Mouse (Mus musculus) NIH3T3 (cell line): ENCODE measurements at regions not wholly inside any gene's neighbourhood (a gene's known extent, or its start where the extent isn't known, plus 50 kb on each side); places are given as distances from the start of the nearest gene placed in this dataset.

Source experiments
- DNase-seq: peaks from one replicate; pipeline ENCODE4 v3.0.0-alpha.2; 2012; ENCODE audit warnings: low read depth

DNA sequence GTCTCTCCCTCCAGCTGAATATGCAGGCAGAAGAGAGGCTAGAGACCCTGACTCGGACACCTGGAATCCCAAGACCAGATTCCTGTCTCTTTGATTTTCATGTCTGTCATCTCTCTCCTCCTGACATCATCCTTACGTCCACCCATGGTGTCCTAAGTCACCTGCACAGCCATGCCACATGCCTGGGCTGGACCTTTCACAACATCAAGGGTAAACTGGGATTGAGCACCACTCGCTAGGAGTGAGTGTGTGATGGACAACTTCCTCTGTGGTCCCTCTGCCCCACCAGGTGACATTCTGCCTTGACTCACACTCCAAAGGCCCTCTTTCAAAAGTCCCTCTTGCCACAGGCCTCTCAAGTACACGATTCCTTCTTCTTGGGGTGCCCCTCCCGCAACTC is 244.1 kb downstream of the Bcl11b start:
- no peak for DNase-seq

DNA sequence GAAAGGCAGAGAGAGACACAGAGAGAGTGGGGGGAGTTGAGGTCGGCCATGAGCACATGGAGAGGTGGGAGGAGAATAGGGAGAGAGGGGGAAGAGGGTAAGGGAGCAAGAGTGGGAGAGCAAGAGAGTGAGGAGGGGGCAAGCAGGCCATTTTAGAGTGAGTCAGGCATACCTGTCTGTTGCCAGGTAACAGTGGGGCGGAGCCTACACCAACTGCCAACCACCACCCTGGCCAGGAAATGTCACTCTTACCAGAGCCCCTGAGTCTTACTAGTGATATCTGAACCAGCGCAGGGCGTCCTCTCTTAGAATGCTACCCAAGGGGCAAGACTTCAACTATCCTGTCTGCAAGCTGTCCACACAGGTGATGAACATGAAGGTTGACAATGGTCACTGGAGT is 243.5 kb downstream of the Bcl11b start:
- DNase-seq: no peak

DNA sequence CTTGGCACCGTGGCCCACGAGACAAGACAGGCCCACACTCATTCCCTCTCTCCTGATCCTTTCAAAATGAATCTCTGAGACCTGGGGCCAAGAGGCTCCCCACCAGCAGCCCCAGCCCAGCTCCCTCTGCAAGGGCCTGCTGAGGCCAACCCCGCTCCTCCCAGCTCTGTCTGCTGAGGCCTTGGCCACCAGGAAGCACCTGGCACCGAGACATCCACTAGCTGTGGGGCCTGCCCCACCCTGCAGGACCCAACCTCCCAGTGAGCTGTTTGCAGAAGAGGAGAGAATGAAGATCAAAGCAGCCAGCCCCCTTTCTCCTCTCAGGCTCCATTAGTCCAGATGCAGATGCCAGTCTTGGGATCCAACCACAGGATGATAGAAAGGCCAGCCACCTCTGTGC is 241.3 kb downstream of the Bcl11b start:
- DNase-seq: no peak

DNA sequence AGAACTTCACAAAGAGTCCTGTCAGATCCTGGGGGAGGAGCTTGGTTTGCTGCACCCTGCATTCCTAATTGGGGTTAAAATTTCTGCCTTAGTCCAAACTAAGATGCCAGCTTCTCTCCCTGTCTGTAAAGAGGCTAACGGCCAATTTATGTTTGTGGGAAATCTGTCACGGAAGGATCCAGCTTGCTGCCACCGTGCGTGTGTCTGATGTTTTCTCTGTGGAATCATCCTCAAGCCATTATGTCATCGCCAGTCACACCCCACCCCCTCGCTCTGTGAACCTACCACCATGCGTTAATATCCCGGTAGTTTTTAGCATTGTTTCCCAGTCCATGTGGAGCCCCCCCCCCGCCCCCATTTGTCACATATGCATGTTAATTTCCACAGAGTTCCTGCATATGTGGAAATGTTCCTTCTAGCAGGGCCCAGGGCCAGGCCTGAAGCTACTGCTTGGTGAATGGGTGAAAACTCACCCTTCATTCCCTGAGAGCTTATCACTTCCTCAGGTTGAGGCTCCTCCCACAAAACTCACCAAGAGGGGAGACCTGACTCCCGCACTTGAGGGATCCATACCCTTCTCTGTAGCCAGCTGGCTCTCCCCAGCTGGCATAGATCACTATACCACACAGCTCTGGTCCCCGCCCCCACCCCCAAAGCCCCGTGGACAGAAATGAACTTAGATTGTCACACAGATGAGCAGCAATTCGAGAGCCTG is 233.4 kb downstream of the Bcl11b start:
- DNase-seq: no peak

DNA sequence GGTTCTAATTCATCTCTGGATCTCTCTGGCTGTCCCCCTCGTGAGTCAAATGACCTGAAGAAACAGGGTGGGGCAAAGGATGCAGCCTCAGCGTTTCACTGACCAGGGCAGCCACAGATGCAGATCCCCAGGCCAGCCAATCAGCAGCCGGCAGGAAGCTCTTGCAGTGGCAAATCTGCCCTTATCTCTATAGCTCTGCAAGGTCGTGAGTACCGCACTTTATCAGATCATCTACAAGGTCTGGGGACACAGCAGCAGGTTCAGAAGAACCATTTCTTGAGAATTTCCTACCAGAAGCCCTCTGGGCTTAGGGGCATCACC is 232.9 kb downstream of the Bcl11b start:
- DNase-seq: no peak

DNA sequence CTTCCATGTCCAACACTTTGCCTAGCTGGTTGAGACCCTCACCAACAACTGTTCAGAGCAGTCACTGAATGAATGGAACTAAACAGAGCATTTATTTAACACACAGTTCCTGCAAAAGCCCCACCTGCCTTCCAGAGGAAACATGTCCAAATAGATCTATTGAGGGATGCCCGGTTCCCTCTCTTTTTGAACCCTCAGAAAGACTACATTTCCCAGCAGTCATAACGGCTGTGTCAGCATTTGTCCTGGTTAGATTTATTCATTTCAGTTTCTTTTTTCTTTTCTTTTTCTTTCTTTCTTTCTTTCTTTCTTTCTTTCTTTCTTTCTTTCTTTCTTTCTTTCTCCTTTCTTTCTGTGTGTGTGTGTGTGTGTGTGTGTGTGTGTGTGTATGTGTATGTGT is 232.1 kb downstream of the Bcl11b start:
- no peak for DNase-seq

DNA sequence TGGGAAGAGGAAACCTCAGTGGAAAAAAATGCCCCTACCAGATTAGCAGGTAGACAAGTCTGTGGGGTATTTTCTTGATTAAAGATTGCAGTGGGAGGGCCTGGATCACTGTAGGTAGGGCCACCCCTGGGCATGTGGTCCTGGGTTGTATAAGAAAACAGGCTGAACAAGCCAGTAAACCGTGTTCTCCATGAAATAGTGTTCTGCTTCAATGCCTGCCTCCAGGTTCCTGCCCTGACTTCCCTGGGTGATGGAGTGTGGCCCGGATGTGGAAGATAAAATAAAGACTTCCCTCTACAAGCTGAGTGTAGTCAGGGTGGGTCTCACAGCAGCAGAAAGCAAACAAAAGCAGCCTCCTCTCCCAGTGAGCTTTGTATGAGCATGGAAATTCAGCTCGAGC is 231.6 kb downstream of the Bcl11b start:
- no peak for DNase-seq

DNA sequence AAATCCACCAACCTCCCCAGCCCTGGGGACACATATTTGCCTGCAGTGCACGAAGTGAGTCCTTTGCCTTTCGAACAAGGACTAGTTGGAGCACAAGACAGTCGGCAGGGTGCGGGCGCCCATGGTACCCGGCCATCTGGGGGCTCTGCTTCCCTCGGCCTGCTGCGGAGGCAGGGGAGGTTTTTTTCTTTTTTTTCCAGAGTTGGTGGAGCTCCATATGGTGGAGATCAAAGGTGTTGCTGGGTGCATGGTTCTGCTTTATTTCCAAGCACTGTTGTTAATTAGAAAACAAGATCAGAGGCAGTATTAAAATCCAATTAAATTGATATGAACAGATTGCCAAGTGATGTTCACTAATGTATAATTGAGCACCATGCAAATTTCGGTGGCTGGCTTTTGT is 225.4 kb downstream of the Bcl11b start:
- no peak for DNase-seq

DNA sequence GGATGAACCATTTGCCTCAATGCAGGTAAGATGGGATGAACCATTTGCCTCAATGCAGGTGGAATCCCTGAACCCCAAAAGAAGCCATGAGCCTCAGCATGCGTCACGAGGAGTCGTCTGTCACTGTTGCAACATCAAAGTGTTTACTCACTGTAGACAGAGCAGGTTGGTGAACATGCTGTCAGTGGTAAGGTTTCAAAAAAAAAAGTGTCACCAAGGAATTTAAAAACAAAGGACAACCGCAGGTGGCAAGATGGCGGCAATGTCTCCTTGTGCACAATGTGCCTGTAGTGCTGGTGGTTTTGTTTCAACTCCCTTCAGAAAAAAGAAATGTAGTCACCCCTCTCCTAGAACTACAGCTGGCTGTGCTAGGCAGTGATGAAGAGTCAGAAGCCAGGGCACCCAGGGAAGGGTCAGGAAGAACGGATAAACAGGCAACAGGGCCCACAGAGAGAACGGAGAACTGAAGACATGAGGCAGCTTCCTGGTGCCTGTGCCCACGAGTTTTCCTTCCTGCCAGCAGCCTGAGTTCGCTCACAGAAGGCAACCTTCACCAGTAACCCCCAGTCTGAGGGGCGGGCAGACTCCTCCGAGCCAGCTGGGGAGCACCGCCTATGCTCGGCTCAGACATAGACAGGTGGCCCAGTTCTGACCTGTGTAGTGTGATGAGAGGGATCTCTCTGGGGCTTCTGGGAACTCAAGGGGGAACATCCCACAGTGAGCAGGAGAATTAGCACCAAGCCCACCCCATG is 223.9 kb downstream of the Bcl11b start:
- DNase-seq: no peak

DNA sequence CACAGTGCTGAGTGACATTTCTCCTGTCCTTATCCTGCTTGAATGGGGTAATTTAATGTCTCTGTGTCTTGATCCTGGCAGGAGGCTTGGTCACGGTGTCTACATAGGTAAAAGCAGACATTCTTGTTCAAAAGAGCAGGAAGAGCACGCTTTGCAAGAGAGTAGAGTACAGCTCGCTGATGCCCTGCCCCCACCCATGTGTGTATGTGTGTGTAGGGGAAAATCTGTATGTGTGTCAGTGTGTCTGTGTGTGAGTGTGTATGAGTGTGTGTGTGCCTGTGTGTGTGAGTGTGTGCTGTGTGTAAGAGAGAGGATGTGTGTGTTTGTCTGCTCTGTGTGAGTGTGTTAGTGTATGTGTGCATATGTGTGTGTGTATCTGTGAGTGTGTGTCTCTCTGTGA is 221.3 kb downstream of the Bcl11b start:
- DNase-seq: no peak

DNA sequence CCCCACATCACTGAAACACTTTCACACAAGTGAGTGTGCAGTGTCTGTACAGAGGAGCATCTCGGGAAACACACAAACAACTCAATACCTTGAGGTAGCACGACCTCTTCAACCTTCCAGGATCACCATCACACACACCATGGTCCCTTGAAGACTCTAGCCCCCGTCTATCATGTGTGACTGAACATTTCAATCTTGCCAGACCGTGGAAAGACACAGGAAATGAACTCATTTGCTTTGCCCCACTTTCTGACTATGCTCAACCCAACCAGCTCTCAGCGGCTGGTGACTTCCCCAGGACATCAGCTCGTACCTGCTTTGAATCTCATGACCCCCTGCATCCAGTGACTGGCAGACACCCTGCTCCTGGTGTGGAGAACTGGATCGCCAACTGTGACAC is 219.6 kb downstream of the Bcl11b start:
- no peak for DNase-seq

DNA sequence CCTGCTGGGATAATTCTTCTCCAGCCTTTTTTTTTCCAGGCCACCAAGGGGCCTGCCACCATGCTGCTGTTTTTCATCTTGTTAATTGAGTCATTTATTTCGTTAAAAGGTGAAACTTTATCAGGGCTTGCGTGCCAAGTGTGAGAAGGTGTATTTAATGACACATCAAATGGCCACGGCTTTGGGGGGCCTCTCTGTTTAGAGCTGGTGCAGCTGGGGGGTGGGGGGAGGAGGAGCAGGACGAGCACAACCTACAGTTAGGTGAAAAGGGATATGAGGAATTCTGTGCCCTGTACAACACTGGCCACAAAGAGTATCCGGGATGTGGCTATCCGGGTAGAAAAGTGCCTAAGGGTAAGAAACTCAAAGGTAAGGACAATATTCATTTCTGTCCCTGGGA is 213.6 kb downstream of the Bcl11b start:
- DNase-seq: no peak

DNA sequence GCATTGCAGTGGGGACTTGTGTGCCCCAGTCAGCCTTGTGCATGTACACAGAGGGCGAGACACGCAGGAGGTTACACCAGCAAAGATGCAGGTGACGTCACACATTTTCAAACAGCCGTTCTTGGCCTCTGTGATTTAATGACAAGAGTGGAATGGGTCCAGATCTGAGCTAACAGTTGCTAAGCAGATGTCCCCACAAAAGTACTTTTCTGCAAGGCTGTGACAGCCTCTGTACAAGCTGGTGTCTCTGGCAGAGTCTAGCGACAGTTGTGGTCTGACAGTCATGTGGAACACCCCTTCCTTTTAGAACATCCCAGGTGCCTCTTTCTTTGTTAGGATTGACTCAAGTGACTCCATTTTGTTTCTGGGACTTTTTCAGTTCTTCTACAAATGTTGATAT is 203.1 kb downstream of the Bcl11b start:
- no peak for DNase-seq

DNA sequence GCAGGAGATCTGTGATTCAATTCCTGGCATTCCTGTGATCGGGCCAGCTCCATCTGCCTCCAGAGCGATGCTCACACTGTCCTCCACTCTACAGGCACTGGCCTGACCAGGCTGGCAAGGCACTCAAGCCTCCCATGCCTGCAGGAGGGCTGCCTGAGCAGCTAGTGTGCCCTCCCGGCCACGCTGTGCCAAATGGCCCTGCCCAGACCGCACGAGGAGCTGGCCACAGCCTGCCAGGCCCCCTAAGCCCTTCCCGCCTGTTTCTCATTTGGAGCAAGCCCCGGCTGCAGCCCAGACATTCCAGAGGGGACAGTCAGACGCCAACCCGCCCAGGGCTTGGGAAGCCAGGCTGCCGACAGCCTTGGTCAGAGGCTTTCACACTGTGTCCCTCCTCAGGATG is 195.8 kb downstream of the Bcl11b start:
- DNase-seq: peak; percentile 67

DNA sequence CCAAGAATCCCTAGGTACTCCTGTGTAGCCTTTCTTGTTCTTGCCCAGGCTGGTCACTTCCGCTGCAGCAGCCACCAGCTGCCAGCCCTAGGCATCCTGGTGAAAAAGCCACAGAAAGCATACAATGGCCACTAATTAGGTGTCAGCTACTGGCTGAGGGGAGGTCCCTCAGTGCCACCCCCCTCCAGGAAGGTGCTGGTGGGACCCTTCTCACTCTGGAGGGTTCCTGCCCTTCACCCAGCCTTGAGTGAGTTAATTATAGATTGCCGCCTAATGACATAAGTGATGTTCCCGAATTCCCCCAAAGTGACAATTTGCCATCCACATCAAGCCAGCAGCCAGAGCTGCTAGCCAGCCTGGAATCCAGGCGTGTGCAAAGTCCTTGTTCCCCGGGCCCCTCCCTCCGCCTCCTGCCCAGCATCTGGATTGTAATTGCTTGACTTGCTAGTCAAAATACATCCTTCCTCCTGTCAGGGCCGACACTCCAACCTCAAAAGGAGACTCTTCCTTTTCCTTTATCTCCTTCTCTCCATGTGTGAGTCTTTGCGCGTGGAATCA is 195.2 kb downstream of the Bcl11b start:
- no peak for DNase-seq

DNA sequence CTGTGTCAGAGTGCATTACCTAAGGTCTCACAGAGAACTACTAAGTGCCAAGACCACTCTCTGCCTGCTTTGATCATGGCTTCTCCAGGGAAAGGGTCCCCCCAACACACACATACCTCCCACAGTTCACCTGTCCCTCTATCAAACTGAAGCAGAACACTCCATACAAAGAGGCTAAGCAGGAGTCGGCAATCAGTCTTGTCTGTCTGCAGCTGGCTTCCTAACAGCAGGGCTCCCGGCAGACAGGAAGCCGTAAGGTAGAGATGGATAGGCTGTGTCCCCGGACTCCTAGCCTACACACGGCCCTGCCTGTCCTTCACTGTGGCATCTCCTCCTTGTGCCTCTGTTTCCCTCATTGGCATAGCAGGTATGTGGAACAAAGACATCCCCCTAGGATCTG is 192.2 kb downstream of the Bcl11b start:
- no peak for DNase-seq

DNA sequence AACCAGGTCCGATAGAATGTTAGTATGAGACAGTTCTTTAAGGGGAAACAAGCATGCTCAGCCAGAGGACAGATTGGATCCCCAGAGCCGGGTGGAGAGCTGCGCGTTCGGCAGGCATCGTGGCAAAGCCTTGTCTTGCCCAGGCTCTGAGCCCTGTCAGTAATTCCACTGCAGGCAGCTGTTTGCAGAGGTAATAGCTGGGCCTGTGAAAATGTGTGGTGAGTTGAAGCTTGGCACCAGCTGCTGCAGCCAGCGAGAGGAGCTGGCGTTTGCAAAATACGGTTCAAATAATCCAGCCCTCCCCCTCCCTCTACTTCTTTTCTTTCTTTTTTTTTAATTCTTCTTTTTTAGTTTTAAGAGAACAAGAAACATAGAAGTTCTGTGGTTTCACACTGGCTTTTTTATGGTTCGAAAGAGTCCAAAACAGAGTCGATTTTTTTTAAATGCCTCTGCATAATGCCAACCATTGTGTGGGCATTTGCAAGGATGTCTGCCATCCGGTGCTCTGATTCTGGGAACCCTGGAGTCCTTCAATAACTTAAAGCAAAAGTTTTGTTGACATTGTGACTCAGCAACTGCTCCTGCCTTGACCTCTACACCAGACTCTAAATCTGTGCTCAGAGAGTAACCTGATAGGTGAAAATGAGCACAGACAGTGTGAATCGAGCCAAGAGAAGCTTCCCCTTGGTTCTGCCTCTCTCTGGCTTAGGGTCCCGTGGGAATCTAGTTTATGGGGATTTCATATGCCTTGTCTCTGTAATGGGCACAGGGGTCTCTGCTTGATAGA is 190.7 kb downstream of the Bcl11b start:
- peak; percentile 8 for DNase-seq

DNA sequence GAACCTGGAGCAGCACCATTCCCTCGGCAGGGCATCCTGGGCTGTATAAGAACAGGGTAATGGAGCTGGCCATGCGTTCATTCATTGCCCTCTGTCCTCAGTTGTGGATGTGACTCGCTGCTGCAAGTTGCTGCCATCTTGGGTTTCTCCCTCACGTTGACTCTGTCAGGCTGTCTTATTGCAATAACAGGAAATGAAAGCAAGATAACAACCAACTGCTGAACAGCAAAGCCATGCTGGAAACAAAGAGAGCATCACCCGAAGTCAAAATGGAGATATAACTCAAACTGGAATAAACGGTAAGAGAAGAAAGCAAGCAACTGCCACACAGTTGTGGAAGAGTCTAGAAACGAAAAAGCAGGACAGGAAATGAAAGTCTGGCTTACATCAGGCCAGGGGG is 188.5 kb downstream of the Bcl11b start:
- DNase-seq: no peak

DNA sequence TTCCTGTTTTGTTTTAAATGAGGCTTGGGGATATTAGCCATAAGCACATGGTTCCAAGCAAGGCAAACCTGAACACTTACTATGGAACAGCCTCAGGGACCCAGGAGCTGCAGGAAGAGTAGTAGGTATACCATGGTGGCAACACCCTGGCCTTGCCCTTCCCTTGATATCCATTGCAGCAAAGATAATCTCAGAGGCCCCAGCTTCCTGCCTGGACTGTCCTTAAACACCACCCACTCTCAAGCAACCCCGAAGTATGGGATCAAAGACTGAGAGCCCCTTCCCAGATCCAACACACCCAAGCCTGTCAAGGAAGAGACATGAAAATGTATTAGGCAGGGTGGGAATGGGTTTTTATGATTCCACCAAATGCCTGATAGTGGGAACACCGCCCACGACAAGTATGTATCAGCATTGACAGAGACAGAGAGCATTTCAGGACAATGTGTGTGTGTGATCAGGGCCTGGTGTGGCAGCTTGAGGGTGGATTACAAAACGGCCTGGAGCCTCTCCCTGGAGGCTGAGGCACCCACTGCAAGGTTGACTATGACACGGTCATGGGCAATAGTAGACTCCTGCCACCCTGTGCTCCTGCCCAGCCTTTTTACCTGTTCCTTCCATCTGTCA is 179.5 kb downstream of the Bcl11b start:
- no peak for DNase-seq

DNA sequence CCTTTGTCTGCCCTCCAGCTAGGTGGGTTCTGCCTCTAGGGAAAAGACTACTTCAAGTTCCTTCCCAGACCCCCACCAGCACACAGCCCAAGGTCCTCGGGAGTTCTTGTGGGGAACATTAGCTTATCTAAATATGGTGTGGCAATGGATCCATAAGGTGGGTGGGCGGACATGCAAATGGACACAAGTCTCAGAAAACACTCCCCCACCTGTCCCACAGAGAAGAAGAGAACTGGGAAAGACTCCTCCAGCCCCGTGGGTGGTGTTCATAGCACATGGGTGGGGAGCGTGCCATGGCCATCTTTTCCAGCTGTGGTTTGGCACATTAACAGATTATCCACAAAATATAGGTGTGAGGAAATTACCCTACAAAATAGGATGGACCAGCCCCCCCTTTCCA is 177.5 kb downstream of the Bcl11b start:
- no peak for DNase-seq

DNA sequence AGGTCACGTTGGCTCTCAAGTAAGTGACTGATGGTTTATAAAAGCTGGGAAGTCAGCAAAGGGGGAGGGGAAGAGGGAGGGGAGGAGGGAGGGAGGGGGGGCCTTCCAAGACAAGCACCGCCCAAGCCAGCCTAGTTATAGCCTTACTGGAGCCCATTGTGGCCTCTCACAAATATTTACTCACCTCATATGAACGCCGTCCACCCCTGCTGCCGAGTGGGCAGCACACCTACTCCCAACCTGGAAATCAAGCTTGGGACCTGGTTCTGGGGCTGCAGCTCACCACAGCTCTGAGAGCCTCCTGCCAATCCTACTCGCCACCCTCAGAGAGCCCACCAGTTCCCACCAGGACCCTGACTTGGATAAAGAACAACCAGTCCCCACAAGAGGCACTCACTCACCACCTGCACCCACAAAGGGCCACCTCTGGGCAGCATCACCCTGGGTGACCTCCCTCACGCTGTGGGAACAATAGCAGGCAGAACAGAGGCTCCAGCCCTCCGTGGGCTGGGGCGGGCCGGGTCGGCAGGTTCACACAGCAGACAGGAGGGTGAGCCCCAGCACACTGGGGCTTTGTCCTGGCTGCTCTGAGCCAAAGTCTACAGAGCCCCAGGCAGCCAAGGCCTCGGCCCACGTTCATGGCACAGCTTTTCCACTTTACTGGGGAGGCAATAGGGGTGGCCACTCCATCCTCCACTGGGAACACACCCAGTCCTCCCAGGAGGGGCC is 171.8 kb downstream of the Bcl11b start:
- no peak for DNase-seq

DNA sequence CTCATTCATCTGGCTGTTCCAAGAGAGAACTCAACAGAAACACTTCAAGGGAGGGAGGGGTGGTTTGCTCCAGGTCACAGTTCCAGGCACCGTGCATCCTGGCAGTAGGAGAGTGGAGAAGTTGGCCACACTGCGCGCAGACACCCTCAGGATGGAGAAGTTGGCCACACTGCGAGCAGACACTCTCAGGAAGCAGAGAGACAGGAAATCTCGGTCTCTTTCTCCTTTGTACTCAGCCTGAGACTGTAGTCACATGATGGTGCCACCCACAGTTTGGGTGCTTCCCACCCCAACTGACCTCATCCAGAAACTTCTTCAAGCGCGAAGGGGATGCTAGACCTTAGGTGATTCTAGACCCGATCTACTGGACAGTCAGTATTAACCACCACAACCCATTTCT is 170.4 kb downstream of the Bcl11b start:
- DNase-seq: no peak
